Mouse (Mus musculus): Measurements from ENCODE around the gene Wdr74.

Wdr74 gene

DNA sequence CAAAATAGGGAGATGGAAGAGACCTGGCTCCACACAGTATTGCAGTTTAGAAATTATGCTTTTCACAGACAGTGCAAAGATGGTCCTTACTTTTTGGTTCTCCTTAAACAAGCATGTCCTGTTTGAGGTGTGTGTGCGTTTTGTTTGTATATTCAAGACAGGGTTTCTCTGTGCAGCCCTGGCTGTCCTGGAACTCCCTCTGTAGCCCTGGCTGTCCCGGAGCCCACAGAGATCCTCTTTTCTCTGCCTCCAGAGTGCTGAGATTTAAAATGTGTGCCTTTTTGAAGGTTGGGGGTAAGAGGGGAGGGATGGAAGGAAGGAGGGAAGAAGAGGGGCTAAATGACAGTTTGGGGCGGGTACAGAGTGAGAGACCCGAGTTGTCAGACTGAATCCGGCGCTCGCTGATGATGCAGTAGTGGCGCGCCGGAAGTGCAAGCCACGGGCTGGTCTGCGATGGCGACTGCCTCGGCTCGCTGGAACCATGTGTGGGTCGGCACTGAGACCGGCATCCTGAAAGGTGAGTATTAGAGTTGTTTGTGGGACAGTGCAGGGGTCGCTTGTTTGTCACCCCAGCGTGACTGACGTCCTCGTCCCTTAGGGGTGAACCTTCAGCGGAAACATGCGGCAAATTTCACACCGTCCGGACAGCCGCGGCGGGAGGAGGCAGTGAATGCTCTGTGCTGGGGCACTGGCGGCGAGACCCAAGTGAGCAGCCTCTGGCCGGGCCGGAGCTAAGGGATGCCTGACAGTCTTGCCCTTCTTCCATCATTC lies at the start of gene Wdr74:
Gene Wdr74 (plus strand): TSS at position 439 of the 771 bp plus-strand sequence.
- DNase-seq (ENCODE audit: low spot score) = peak; percentile 90

- DNase-seq (ENCODE audit: low spot score) = no peak
Observed at GRCm38 (mm10) chr19:8691871-8692539, 43.6 kb upstream of the Wdr74 start.

DNA sequence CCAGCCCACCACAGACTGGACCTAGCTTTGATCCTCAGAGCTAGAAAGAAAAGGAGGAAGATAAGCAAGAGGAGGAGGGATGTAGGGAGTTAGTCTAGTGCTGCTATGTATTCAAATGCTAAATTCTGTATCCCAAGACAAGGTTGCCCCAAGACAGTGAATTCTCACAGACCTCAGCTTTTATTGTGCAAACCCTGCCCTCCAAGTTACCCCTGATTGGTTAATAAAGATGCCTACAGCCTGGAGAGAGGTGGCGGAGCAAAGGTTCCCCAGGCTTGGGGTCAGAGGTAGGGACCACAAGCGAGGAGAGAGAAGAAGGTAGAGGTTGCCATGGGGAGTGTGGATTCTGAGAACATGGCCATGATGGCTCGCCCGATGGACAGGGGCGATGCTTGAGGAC lies 42.9 kb upstream of the Wdr74 start:
- no peak for DNase-seq (ENCODE audit: low spot score)

DNA sequence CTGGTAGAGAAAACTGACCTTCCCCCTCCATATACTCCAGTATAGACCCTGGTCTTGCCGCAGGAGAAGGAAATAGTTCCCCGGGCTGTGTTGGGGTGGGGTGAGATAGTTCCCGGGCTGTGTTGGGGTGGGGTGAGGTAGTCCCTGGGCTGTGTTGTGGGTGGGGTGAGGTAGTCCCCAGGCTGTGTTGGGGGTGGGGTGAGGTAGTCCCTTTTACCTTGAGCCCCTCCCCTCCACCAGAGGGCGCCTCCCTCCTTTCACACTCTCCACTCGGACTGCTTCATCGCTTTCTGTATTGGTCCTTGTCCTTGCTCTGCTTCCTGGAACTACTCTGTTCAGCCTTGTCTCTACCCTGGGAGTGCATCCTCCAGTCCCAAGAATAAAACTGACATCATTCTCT lies 40.3 kb upstream of the Wdr74 start:
- DNase-seq (ENCODE audit: low spot score) = no peak

- DNase-seq (ENCODE audit: low spot score) = no peak
Observed at GRCm38 (mm10) chr19:8699652-8700051, 36.0 kb upstream of the Wdr74 start.

DNA sequence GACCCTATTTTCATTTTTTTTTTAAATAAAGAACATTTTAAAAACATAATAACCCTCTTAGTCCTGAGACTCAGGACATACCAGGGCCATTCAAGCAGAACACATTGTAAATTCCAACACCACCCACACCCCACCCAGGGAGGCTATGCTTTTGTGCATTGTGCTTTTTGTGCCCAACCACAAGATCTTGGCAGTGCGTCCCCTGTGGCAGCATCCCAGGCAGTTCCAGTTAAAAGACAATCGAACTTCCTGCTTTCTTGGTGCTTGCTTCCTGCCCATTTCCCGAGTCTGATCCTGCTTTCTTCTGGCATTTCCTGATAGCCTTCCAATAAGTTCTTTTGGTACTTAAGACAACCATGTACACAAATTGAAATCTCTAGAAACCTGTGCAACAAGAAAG lies 33.2 kb upstream of the Wdr74 start:
- no peak for DNase-seq (ENCODE audit: low spot score)

GRCm38 (mm10) chr19:8703571-8703970 lies 32.1 kb upstream of the Wdr74 start:
- no peak for DNase-seq (ENCODE audit: low spot score)

- no peak for DNase-seq (ENCODE audit: low spot score)
Observed at GRCm38 (mm10) chr19:8705026-8705708, 30.5 kb upstream of the Wdr74 start.

DNA sequence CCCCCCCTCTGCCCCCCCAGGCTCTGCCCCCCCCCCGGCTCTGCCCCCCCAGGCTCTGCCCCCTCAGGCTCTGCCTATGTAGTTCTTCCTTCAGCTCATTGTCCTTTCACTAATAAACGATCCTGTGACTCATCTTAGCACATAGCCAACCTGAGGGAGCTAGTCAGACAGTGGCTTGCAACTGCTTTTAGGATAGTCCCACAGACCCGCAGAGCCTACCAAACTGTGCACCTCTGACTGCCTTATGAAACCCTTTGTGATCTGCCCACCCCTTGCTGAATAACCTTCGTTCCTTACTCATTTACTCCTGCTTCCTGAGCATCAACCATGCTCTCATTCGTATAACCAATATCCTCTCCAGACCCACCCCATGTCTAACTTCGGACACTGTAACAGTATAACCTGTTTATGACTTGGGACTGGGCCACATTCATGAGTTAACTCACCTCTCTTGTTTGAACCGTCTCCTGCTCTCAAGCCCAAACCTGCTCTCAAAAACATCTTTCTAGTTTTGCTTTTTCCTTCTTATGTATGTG lies 29.4 kb upstream of the Wdr74 start:
- no peak for DNase-seq (ENCODE audit: low spot score)

DNA sequence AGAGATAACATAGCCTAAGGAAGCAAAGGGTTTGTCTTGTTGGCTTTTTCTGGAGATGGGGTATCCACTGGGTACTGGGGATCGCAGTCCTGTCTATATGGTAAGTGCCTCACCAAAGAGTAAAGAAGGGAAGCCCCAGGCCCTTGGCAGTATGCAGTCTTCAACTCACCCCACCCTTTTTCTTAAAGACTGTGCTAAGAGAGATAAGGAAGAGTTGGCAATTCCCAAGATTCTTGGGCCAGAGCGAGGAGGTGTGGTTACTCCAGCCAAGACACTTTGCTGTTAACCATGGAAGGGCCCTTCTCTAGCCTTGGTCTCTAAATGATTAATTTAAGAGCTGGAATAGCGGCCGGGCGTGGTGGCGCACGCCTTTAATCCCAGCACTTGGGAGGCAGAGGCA lies 28.7 kb upstream of the Wdr74 start:
- no peak for DNase-seq (ENCODE audit: low spot score)

DNA sequence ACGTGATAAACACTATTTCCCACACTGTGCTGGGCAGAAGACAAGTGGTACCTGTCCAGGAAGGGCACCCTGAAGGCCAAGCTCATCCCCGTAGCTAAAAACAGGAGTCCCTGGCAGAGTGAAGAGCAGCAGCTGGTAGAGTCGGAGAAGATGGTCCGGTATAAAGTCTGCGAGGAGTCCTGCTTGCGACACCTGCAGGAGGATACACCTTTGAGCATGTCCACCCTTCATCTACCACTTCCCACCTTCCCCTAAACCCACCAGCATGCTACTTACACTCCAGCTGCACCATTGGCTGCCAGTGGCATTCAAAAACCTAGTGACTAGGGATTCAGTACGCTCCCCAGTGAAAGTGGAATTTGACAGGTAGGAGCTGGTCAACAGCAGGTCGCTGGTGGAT lies 26.7 kb upstream of the Wdr74 start:
- DNase-seq (ENCODE audit: low spot score) = no peak

DNA sequence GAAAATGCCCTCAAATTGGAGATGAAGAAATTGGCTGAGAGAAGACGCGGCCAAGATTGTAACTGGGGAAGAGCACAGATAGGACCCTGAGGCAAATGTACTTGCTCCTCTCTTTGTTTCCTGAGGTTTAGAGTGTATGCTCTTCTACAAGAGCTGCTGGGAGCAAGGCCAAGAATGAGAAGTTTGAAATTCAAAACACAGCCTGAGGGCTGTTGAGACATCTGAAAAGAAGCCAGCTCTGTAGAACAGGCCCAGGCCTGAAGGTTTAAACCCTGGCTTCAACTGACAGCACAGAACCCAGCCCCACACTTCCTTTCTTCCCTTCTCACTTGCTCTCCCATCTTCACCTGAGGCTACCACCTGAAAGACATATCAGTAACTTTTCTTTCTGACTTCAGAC lies 25.6 kb upstream of the Wdr74 start:
- no peak for DNase-seq (ENCODE audit: low spot score)

GRCm38 (mm10) chr19:8711506-8711905 lies 24.1 kb upstream of the Wdr74 start:
- no peak for DNase-seq (ENCODE audit: low spot score)

- no peak for DNase-seq (ENCODE audit: low spot score)
Observed at GRCm38 (mm10) chr19:8711949-8712869, 23.4 kb upstream of the Wdr74 start.

GRCm38 (mm10) chr19:8712870-8713305 lies 22.7 kb upstream of the Wdr74 start:
- DNase-seq (ENCODE audit: low spot score) = peak; percentile 83

- peak; percentile 91 for DNase-seq (ENCODE audit: low spot score)
Observed at GRCm38 (mm10) chr19:8713306-8713996, 22.2 kb upstream of the Wdr74 start.

DNA sequence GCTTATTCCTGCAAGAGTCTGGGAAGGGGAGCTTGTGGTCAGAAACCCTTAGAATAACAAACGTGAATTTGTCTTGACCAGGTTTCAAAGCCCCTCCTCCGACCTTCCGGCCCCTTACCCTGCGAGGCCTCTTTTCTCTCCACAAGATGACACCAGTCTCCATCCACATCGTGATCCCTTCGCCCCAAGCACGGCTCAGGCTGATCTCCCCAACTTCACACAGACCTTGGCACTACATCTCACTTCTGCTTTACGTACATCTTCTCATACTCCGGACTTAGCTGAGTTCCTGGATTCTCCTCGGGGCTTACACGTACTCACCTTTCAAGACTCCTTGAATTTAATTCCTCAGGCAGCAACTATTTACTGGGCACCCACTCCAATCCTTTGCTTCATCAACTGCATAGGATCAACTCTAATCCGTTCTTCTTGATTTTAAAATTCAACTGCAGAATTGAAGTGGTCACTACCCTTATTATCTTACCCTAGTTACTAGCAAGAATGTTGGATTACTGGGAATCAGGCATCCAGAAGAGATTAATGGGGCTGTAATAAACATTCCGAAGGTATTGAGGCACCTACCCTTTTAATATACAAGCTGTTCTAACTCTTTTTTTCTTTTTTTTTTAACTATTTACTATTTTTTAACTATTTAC lies 21.5 kb upstream of the Wdr74 start:
- DNase-seq (ENCODE audit: low spot score) = no peak

GRCm38 (mm10) chr19:8714653-8715481 lies 20.8 kb upstream of the Wdr74 start:
- DNase-seq (ENCODE audit: low spot score) = peak; percentile 80

All from testis, postnatal 14 days (tissue).